Mouse (Mus musculus) cerebellum, adult 2 months (tissue): ENCODE measurements around the gene Asic3. TPM values are rescaled to one million over a fixed set of nuclear protein-coding genes. Genes with fewer than 3 reads are reported as not detected.

Source experiments
- DNase-seq, 2 experiments: peaks; one replicate each; pipeline ENCODE4 v3.0.0; 2021
- H3K27ac ChIP-seq: fragments of 200-500 bp; 2 replicates; pipeline ENCODE4 v1.5.1; 2012; ENCODE audit warnings: low read length, control low read depth, inconsistent platforms; ENCODE audit not compliant: insufficient read depth
- H3K27me3 ChIP-seq: fragments of 200-500 bp; 2 replicates; pipeline ENCODE4 v1.6.1; 2012; ENCODE audit warnings: inconsistent platforms, mild to moderate bottlenecking, low read length, moderate library complexity; ENCODE audit not compliant: control insufficient read depth, insufficient read depth
- H3K4me1 ChIP-seq: fragments of 200-500 bp; 2 replicates; pipeline ENCODE4 v1.6.1; 2011; ENCODE audit warnings: low read length; ENCODE audit not compliant: control insufficient read depth, insufficient read depth
- H3K4me3 ChIP-seq: fragments of 200-500 bp; replicated peaks from 2 replicates; pipeline ENCODE3; 2011; ENCODE audit warnings: mild to moderate bottlenecking, low read depth, low read length, control low read depth; ENCODE audit not compliant: insufficient read depth
- CTCF ChIP-seq: fragments of 200-500 bp; IDR thresholded peaks from 2 replicates; pipeline ENCODE4 v1.5.1; 2011; ENCODE audit warnings: low read depth, mild to moderate bottlenecking, control low read depth, low read length, moderate library complexity, borderline replicate concordance; ENCODE audit not compliant: insufficient read depth
- POLR2A ChIP-seq: fragments of 200-500 bp; IDR thresholded peaks from 2 replicates; pipeline ENCODE4 v1.6.1; 2011; ENCODE audit warnings: low read length, control low read depth, borderline replicate concordance; ENCODE audit not compliant: insufficient read depth
- WGBS: fragments of 180-500 bp; shearing (Covaris S2); methylation state at CpG from one replicate; pipeline ENCODE4 v1.1.7; 2018; 5-methylcytosine and 5-hydroxymethylcytosine counted together
- polyA plus RNA-seq: library from polyadenylated mRNA; depleted of rRNA; stranded (reverse); fragments of >200 nt; gene quantifications from 2 replicates; pipeline ENCODE4 v1.2.3, GENCODE M21; 2012

Gene Asic3
- polyA plus RNA-seq, 1 experiment = 0.74 TPM

DNA sequence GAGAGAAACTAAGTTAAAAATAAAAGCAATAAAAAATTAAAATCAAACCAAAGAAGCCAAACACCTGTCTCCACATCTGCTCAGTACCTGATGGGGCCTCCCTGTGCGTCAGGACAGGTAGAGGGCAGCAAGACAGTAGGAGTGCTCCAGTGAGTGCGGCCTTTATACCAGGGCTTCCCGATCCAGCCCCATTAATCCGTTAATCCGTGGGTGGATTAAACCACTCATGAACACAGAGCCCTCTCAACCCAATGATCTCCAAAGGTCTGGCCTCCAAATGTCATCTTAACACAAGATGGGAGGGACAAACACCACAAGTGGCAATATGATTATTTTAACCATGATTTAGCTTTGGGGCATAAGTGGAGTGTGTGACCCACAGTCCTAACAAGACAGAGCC, 39.4 kb upstream of the Asic3 start:
- Histone ChIP-seq H3K4me1 (no peaks in the 10 kb centered on the region; the same call in 1 of the 2 replicates), H3K27me3 (no peaks in the 10 kb centered on the region), H3K4me3 (no peak overlapping the region), H3K27ac (no peak overlapping the region)
- 87% methylated on average over 5 of the region's 5 CpGs for WGBS
- no peak for DNase-seq
- TF ChIP-seq POLR2A = no peak
- TF ChIP-seq CTCF = no peak

DNA sequence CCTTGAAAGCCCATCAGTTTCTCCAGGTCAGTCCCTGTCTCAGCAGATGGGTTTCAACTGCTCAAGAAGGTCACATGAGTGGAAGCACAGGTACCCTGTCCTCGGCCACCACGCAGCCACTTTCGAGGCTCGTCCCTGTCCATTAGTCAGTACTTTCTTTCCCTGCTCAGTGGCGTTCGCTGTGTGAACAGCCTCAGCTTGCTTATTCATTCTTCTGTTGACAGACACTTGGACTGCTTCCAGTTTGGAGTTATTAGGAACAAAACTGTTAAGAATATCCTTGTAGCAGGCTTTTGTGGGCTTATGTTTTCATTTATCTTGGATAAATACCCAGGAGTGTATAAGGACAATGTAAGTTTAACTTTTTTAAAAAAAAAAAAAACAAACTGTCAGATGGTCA, 39.0 kb upstream of the Asic3 start:
- 27% methylated on average over 6 of the region's 6 CpGs for WGBS
- no peak for DNase-seq

DNA sequence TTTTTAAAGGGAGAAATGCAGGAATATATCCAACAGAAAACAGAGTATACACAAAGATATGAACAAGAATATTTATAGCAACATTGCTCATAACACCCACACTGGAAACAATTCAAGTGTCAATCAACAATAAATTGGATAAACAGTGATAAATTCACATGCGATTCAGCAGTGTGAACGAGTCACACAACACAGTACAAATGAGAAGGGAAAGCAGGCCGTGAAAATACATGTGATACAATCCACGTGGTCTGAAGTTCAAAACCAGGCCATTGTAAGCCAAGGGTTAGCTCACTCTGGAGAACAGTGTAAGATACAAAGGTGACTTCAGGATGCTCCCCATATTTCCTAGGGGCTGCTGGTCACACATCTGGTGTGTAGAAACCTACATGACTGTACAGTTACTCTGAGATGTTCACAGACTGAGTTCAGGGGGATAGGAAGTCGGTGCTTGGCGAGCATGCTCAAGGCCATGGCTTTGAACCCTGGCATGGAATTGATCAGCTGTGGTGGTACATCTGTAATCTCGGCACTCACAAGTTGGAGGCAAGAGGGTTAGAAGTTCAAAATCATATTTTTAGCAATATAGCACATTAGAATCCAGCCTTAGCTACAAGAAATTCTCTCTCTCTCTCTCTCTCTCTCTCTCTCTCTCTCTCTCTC, 38.4 kb upstream of the Asic3 start:
- TF ChIP-seq POLR2A (no peak), CTCF (no peak)
- no peak for DNase-seq
- no peaks in the 10 kb centered on the region; the same call in 1 of the 2 replicates for H3K4me1 ChIP-seq
- no peaks in the 10 kb centered on the region for H3K27me3 ChIP-seq
- WGBS = 61% methylated on average over 7 of the region's 7 CpGs
- H3K27ac ChIP-seq = no peak overlapping the region
- no peak overlapping the region for H3K4me3 ChIP-seq

More for the DNA sequence above, 39.0 kb upstream of the Asic3 start:
- Histone ChIP-seq H3K4me1 (no peaks in the 10 kb centered on the region; the same call in 1 of the 2 replicates), H3K4me3 (no peak overlapping the region), H3K27ac (no peak overlapping the region), H3K27me3 (no peaks in the 10 kb centered on the region)
- TF ChIP-seq CTCF (no peak), POLR2A (no peak)

DNA sequence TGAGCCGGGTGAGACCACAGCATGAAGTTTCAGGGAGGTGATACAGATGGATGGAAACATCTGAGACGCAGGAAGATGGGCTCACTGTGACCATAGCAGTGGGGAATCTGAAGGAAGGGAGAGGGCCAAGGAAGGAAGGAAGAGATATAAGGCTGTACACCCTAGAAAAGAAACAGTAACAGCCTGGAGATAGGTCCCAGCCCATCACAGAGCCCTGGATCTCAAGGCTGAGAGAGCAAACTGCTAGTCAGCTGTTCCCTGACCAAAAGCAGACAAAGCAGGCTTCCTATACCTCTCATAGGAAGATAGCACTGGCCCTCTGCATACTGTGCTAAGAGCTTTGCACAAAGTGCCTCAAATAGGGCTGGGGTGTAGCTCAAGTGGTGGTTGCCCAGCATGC, 34.5 kb upstream of the Asic3 start:
- Histone ChIP-seq H3K4me3 (no peak overlapping the region), H3K27me3 (no peaks in the 10 kb centered on the region), H3K4me1 (0 out of 2 replicates have a peak, but pooled peaks cover 2% of the 10 kb centered on the region), H3K27ac (no peak overlapping the region)
- no peak for DNase-seq
- WGBS = 65% methylated on average over 2 of the region's 2 CpGs
- TF ChIP-seq CTCF (no peak), POLR2A (no peak)

DNA sequence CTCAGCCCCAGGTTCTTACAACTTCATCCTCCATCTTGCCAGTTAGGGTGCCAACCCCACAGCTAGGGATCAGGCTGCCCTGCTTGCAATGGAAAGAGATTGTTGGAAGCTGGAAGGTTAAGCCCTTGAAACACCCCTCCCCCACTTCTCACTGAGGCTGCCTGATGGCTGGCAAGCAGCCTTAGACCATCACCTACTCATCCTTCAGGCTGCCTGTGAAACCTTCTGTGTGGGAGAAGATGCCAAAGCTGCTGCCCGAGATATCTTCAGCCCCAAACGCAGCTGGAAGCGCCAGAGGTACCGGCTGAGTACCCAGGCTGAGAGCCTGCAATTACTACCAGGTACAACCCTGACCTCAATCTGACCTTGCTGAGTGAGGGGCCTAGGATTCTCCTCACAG, 33.7 kb upstream of the Asic3 start:
- H3K4me1 ChIP-seq = peaks cover 6% of the 10 kb centered on the region; the same call in 1 of the 2 replicates
- H3K27ac ChIP-seq = no peak overlapping the region
- no peak overlapping the region for H3K4me3 ChIP-seq
- no peak for DNase-seq
- WGBS = 42% methylated on average over 4 of the region's 4 CpGs
- no peaks in the 10 kb centered on the region for H3K27me3 ChIP-seq
- TF ChIP-seq CTCF (no peak), POLR2A (no peak)

DNA sequence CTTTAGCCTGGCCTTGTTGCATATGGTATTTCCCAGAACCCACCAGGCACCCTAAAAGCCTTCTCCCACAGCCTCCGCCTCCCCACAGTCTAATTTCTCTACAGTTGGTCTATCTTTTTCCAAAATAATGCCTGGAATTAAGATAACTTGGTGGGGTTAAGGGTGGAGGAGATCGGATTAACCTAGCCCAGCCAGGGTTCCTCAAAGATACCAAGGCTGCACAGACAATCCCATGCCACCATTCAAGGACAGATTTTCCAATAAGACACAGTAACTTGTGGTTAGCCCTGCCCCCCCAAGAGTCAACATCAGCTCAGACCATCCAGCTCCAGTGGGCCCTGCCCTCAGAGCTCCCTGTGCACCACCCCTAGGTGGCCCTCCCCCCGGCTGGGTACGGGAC, 32.7 kb upstream of the Asic3 start:
- Histone ChIP-seq H3K27ac (no peak overlapping the region), H3K4me1 (peaks cover 7% of the 10 kb centered on the region; the same call in 1 of the 2 replicates), H3K27me3 (no peaks in the 10 kb centered on the region), H3K4me3 (no peak overlapping the region)
- DNase-seq = no peak
- WGBS = 90% methylated on average over 4 of the region's 4 CpGs
- TF ChIP-seq CTCF (no peak), POLR2A (no peak)

DNA sequence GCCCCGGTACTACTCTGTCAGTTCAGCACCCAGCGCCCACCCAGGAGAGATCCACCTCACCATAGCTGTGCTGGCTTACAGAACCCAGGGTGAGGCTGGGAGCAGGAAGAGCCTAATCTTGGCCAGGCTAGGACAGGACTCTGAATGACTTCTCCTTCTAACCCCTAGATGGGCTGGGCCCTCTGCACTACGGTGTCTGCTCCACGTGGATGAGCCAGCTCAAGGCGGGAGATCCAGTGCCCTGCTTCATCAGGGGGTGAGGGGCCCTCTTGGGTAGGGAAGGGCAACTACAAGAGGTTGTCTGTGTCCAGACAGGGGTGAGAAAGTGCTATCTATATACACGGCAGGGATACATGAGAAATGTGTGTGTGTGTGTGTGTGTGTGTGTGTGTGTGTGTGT, 31.7 kb upstream of the Asic3 start:
- no peak for TF ChIP-seq POLR2A
- no peak for TF ChIP-seq CTCF
- Histone ChIP-seq H3K4me1 (peaks cover 7% of the 10 kb centered on the region; the same call in 1 of the 2 replicates), H3K4me3 (no peak overlapping the region), H3K27ac (no peak overlapping the region), H3K27me3 (no peaks in the 10 kb centered on the region)
- WGBS = 80% methylated on average over 6 of the region's 6 CpGs
- DNase-seq = no peak

DNA sequence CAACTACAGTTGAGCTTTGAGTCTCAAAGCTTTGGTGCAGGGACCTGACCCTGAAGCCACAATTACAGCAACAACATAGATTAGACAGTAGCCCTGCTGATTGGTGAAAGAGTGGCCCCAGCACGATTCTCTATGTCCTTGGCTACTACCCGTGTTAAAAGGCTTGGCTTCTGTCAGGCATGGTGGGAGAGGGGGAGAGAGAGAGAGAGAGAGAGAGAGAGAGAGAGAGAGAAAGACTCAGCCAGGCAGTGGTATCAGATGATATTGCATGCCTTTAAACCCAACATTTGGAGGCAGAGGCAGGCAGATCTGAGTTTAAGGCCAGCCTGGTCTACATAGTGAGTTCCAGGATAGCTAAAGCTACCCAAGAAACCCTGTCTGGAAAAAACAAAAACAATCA, 31.2 kb upstream of the Asic3 start:
- 58% methylated on average over 2 of the region's 2 CpGs for WGBS
- TF ChIP-seq CTCF = no peak
- TF ChIP-seq POLR2A = no peak

More for the DNA sequence above, 31.2 kb upstream of the Asic3 start:
- DNase-seq = no peak
- Histone ChIP-seq H3K4me3 (no peak overlapping the region), H3K27me3 (no peaks in the 10 kb centered on the region), H3K4me1 (peaks cover 7% of the 10 kb centered on the region; the same call in 1 of the 2 replicates), H3K27ac (no peak overlapping the region)
